Mouse (Mus musculus) embryonic facial prominence, embryonic 14.5 days (tissue): ENCODE results near the gene Dock3. TPM values are rescaled to one million over a fixed set of nuclear protein-coding genes. Genes with fewer than 3 reads are reported as not detected.

Experiments used
- ATAC-seq: fragments of 200-750 bp; cut with Nextera tagmentation; 2 replicates; pipeline ENCODE4 v1.8.0; 2017; ENCODE audit warnings: low read depth, moderate number of reproducible peaks, moderate TSS enrichment
- DNase-seq: peaks from one replicate; pipeline ENCODE4 v3.0.0-alpha.2; 2015; ENCODE audit warnings: low spot score
- H3K27ac ChIP-seq: fragments of 300-500 bp; sonication (generic); replicated peaks from 2 replicates; pipeline ENCODE4 v1.5.1; 2014; ENCODE audit warnings: low read depth, mild to moderate bottlenecking, low read length, moderate library complexity
- H3K27me3 ChIP-seq: fragments of 300-500 bp; sonication (generic); replicated peaks from 2 replicates; pipeline ENCODE4 v1.6.1; 2014; ENCODE audit warnings: low read length; ENCODE audit not compliant: control insufficient read depth, insufficient read depth
- H3K36me3 ChIP-seq: fragments of 300-500 bp; sonication (generic); 2 replicates; pipeline ENCODE4 v1.6.1; 2014; ENCODE audit warnings: low read length, mixed read lengths; ENCODE audit not compliant: control insufficient read depth, insufficient read depth
- H3K4me1 ChIP-seq: fragments of 300-500 bp; sonication (generic); 2 replicates; pipeline ENCODE4 v1.6.1; 2014; ENCODE audit warnings: antibody characterized with exemption, low read length; ENCODE audit not compliant: control insufficient read depth, insufficient read depth
- H3K4me2 ChIP-seq: fragments of 300-500 bp; sonication (generic); 2 replicates; pipeline ENCODE4 v1.6.1; 2014; ENCODE audit warnings: low read depth, mild to moderate bottlenecking, low read length, moderate library complexity, mixed read lengths
- H3K4me3 ChIP-seq: fragments of 300-500 bp; sonication (generic); 2 replicates; pipeline ENCODE4 v1.5.1; 2014; ENCODE audit warnings: low read depth, mild to moderate bottlenecking, low read length
- H3K9ac ChIP-seq: fragments of 300-500 bp; sonication (generic); 2 replicates; pipeline ENCODE4 v1.6.1; 2014; ENCODE audit warnings: low read depth, mild to moderate bottlenecking, low read length, moderate library complexity, mixed read lengths
- H3K9me3 ChIP-seq: fragments of 300-500 bp; sonication (generic); 2 replicates; pipeline ENCODE4 v1.6.1; 2016; ENCODE audit warnings: low read length; ENCODE audit not compliant: control insufficient read depth
- WGBS: fragments of 180-500 bp; shearing (Covaris S2); extraction: QIAGEN DNeasy Blood & Tissue Kit; methylation state at CpG from one replicate; pipeline ENCODE4 v1.1.7; 2014; 5-methylcytosine and 5-hydroxymethylcytosine counted together
- polyA plus RNA-seq: library from polyadenylated mRNA; unstranded; fragments of >200 nt; fragmentation: Nextera tagmentation; extraction: Ambion mirVana; gene quantifications from 2 replicates; pipeline ENCODE4 v1.2.1, GENCODE M21; 2014

Gene Dock3
- polyA plus RNA-seq, 1 experiment from 2014 or later, result 1.7 TPM

- 58% methylated on average over 1 of the region's 1 CpGs for WGBS
- Histone ChIP-seq H3K4me1 (no peaks in the 10 kb centered on the region), H3K27me3 (no peaks in the 10 kb centered on the region), H3K36me3 (no peaks in the 10 kb centered on the region), H3K9me3 (no peaks in the 10 kb centered on the region), H3K4me2 (no peak overlapping the region), H3K27ac (no peak overlapping the region), H3K9ac (no peak overlapping the region), H3K4me3 (no peak overlapping the region)
- DNase-seq, result no peak
- no peak for ATAC-seq
These were observed 320.1 kb downstream of the Dock3 start for GRCm38 (mm10) chr9:106911624-106912023.

- no peaks in the 10 kb centered on the region for H3K27me3 ChIP-seq
- ATAC-seq (no peak), DNase-seq (peak; percentile 41)
- no peak overlapping the region for H3K9ac ChIP-seq
- H3K4me1 ChIP-seq, result no peaks in the 10 kb centered on the region
- no peaks in the 10 kb centered on the region for H3K9me3 ChIP-seq
- WGBS, result 33% methylated on average over 5 of the region's 5 CpGs
- H3K4me2 ChIP-seq, result no peak overlapping the region
- H3K27ac ChIP-seq, result no peak overlapping the region
- no peak overlapping the region for H3K4me3 ChIP-seq
- no peaks in the 10 kb centered on the region for H3K36me3 ChIP-seq
These were observed 323.0 kb downstream of the Dock3 start for GRCm38 (mm10) chr9:106908715-106909114.

- Histone ChIP-seq H3K4me3 (no peak overlapping the region), H3K4me1 (no peaks in the 10 kb centered on the region), H3K9ac (no peak overlapping the region), H3K4me2 (no peak overlapping the region), H3K27ac (no peak overlapping the region), H3K27me3 (no peaks in the 10 kb centered on the region), H3K36me3 (no peaks in the 10 kb centered on the region), H3K9me3 (no peaks in the 10 kb centered on the region)
- DNase-seq, result no peak
- ATAC-seq, result no peak
- 77% methylated on average over 3 of the region's 3 CpGs for WGBS
These were observed 323.5 kb downstream of the Dock3 start for GRCm38 (mm10) chr9:106908174-106908573.

- ATAC-seq, result no peak
- WGBS, result 84% methylated on average over 8 of the region's 8 CpGs
These were observed 325.1 kb downstream of the Dock3 start for GRCm38 (mm10) chr9:106906597-106906996.

GRCm38 (mm10) chr9:106903791-106904134 is 327.9 kb downstream of the Dock3 start:
- Histone ChIP-seq H3K4me1 (no peaks in the 10 kb centered on the region), H3K4me2 (no peak overlapping the region), H3K4me3 (no peak overlapping the region), H3K27ac (no peak overlapping the region), H3K36me3 (no peaks in the 10 kb centered on the region), H3K9ac (no peak overlapping the region), H3K9me3 (no peaks in the 10 kb centered on the region), H3K27me3 (no peaks in the 10 kb centered on the region)
- no peak for ATAC-seq
- WGBS, result 4% methylated on average over 1 of the region's 1 CpGs
- DNase-seq, result peak; percentile 86

More at GRCm38 (mm10) chr9:106906597-106906996, 325.1 kb downstream of the Dock3 start:
- DNase-seq, result no peak
- no peak overlapping the region for H3K4me3 ChIP-seq
- no peaks in the 10 kb centered on the region for H3K9me3 ChIP-seq
- H3K27me3 ChIP-seq, result no peaks in the 10 kb centered on the region
- H3K9ac ChIP-seq, result no peak overlapping the region
- no peak overlapping the region for H3K27ac ChIP-seq
- H3K4me2 ChIP-seq, result no peak overlapping the region
- no peaks in the 10 kb centered on the region for H3K36me3 ChIP-seq
- no peaks in the 10 kb centered on the region for H3K4me1 ChIP-seq

GRCm38 (mm10) chr9:106903099-106903790 is 328.5 kb downstream of the Dock3 start:
- Histone ChIP-seq H3K27me3 (no peaks in the 10 kb centered on the region), H3K36me3 (no peaks in the 10 kb centered on the region), H3K4me2 (no peak overlapping the region), H3K4me3 (no peak overlapping the region), H3K9ac (no peak overlapping the region), H3K27ac (no peak overlapping the region), H3K4me1 (no peaks in the 10 kb centered on the region), H3K9me3 (no peaks in the 10 kb centered on the region)
- ATAC-seq, result no peak
- DNase-seq, result no peak
- 68% methylated on average over 4 of the region's 4 CpGs for WGBS

- Histone ChIP-seq H3K4me1 (no peaks in the 10 kb centered on the region), H3K4me3 (no peak overlapping the region), H3K27me3 (no peaks in the 10 kb centered on the region), H3K9me3 (no peaks in the 10 kb centered on the region), H3K36me3 (no peaks in the 10 kb centered on the region), H3K27ac (no peak overlapping the region), H3K9ac (no peak overlapping the region), H3K4me2 (no peak overlapping the region)
- DNase-seq (no peak), ATAC-seq (no peak)
- WGBS, result 85% methylated on average over 7 of the region's 7 CpGs
These were observed 330.1 kb downstream of the Dock3 start for GRCm38 (mm10) chr9:106901596-106901995.

GRCm38 (mm10) chr9:106898901-106899300 is 332.8 kb downstream of the Dock3 start:
- no peaks in the 10 kb centered on the region for H3K4me1 ChIP-seq
- H3K4me3 ChIP-seq, result no peak overlapping the region
- ATAC-seq (no peak), DNase-seq (no peak)
- no peaks in the 10 kb centered on the region for H3K27me3 ChIP-seq
- H3K9ac ChIP-seq, result no peak overlapping the region
- WGBS, result 80% methylated on average over 1 of the region's 1 CpGs
- H3K9me3 ChIP-seq, result no peaks in the 10 kb centered on the region
- H3K27ac ChIP-seq, result no peak overlapping the region
- H3K4me2 ChIP-seq, result no peak overlapping the region
- no peaks in the 10 kb centered on the region for H3K36me3 ChIP-seq

GRCm38 (mm10) chr9:106893327-106893726 is 338.4 kb downstream of the Dock3 start:
- Histone ChIP-seq H3K4me2 (peak overlapping the region; percentile 87; the same call in 1 of the 2 replicates), H3K27ac (no peak overlapping the region), H3K4me3 (no peak overlapping the region), H3K4me1 (peaks cover 13% of the 10 kb centered on the region), H3K9me3 (no peaks in the 10 kb centered on the region), H3K9ac (peak overlapping the region; percentile 3; the same call in 1 of the 2 replicates), H3K36me3 (peaks cover 25% of the 10 kb centered on the region), H3K27me3 (no peaks in the 10 kb centered on the region)
- ATAC-seq, result no peak
- 57% methylated on average over 3 of the region's 3 CpGs for WGBS
- DNase-seq, result no peak
